Mouse (Mus musculus): ENCODE measurements around the gene Oscar. TPM values are rescaled to one million over a fixed set of nuclear protein-coding genes. Genes with fewer than 3 reads are reported as not detected.
"Not testable (repeated sequence)": the region's sequence is repeated elsewhere in the genome, so short reads cannot be mapped to it uniquely, and the experiment has no call there.

Oscar gene
- polyA plus RNA-seq, 1 experiment = 0.15 TPM

GRCm38 (mm10) chr7:3610437-3610836 lies 5.5 kb downstream of the Oscar start:
- WGBS = 6% methylated on average over 3 of the region's 3 CpGs
- TF ChIP-seq CTCF (IDR thresholded peaks at IDR 0.05; ENCODE audit: extremely low read depth, insufficient read depth, insufficient read length, insufficient replicate concordance) = no peak
- no peak for TF ChIP-seq POLR2A (IDR thresholded peaks at IDR 0.05; ENCODE audit: low read depth, low read length)
- Histone ChIP-seq H3K4me1 (ENCODE audit: control insufficient read depth, insufficient read depth, insufficient read length) (no peaks in the 10 kb centered on the region), H3K27ac (ENCODE audit: insufficient read depth, low read length) (no peak overlapping the region), H3K36me3 (ENCODE audit: control insufficient read depth, insufficient read depth, low read length) (no peaks in the 10 kb centered on the region), H3K27me3 (ENCODE audit: control insufficient read depth, insufficient read depth, low read length) (no peaks in the 10 kb centered on the region), H3K4me3 (ENCODE audit: extremely low read depth, insufficient read depth, insufficient read length) (no peak overlapping the region)
- DNase-seq (ENCODE audit: low read depth in 1 of 2, low spot score in 2 of 2) = no peak

DNA sequence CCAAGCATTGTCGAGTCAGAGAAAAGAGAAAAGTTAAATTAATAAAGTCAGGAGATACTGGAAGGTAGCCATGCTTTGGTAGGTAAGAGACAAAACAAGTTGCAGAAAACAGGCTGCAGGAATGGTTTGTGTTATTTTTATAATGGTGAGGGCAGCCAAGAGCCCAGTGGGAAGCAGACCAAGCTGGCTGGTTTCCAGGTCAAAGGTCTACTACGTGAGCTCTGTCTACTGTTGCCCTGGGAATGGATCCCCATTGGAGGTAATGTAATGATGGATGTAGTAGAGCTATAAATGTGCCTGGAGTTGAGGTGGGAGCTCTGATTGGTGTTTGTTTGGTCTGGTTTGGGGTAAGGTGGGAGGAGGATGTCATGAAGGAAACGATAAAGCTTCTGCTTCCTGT lies 6.9 kb downstream of the Oscar start:
- Histone ChIP-seq H3K36me3 (ENCODE audit: control insufficient read depth, insufficient read depth, low read length) (no peaks in the 10 kb centered on the region), H3K27ac (ENCODE audit: insufficient read depth, low read length) (no peak overlapping the region), H3K4me1 (ENCODE audit: control insufficient read depth, insufficient read depth, insufficient read length) (no peaks in the 10 kb centered on the region), H3K4me3 (ENCODE audit: extremely low read depth, insufficient read depth, insufficient read length) (no peak overlapping the region), H3K27me3 (ENCODE audit: control insufficient read depth, insufficient read depth, low read length) (no peaks in the 10 kb centered on the region)
- DNase-seq (ENCODE audit: low read depth in 1 of 2, low spot score in 2 of 2) = no peak
- WGBS = 49% methylated on average over 3 of the region's 3 CpGs
- TF ChIP-seq CTCF (IDR thresholded peaks at IDR 0.05; ENCODE audit: extremely low read depth, insufficient read depth, insufficient read length, insufficient replicate concordance) (no peak), POLR2A (IDR thresholded peaks at IDR 0.05; ENCODE audit: low read depth, low read length) (no peak)

- no peaks in the 10 kb centered on the region for H3K4me1 ChIP-seq (ENCODE audit: control insufficient read depth, insufficient read depth, insufficient read length)
- H3K27ac ChIP-seq (ENCODE audit: insufficient read depth, low read length) = no peak overlapping the region
- DNase-seq (ENCODE audit: low read depth in 1 of 2, low spot score in 2 of 2) = no peak
- 91% methylated on average over 3 of the region's 3 CpGs for WGBS
- no peak for TF ChIP-seq POLR2A (IDR thresholded peaks at IDR 0.05; ENCODE audit: low read depth, low read length)
- no peak for TF ChIP-seq CTCF (IDR thresholded peaks at IDR 0.05; ENCODE audit: extremely low read depth, insufficient read depth, insufficient read length, insufficient replicate concordance)
- H3K36me3 ChIP-seq (ENCODE audit: control insufficient read depth, insufficient read depth, low read length) = no peaks in the 10 kb centered on the region
- H3K4me3 ChIP-seq (ENCODE audit: extremely low read depth, insufficient read depth, insufficient read length) = no peak overlapping the region
- H3K27me3 ChIP-seq (ENCODE audit: control insufficient read depth, insufficient read depth, low read length) = no peaks in the 10 kb centered on the region
Observed at GRCm38 (mm10) chr7:3608668-3609067, 7.3 kb downstream of the Oscar start.

- DNase-seq (ENCODE audit: low read depth in 1 of 2, low spot score in 2 of 2) = no peak
- 81% methylated on average over 6 of the region's 6 CpGs for WGBS
- no peaks in the 10 kb centered on the region for H3K27me3 ChIP-seq (ENCODE audit: control insufficient read depth, insufficient read depth, low read length)
- no peaks in the 10 kb centered on the region for H3K36me3 ChIP-seq (ENCODE audit: control insufficient read depth, insufficient read depth, low read length)
- H3K27ac ChIP-seq (ENCODE audit: insufficient read depth, low read length) = no peak overlapping the region
- H3K4me3 ChIP-seq (ENCODE audit: extremely low read depth, insufficient read depth, insufficient read length) = no peak overlapping the region
- TF ChIP-seq POLR2A (IDR thresholded peaks at IDR 0.05; ENCODE audit: low read depth, low read length) (no peak), CTCF (IDR thresholded peaks at IDR 0.05; ENCODE audit: extremely low read depth, insufficient read depth, insufficient read length, insufficient replicate concordance) (no peak)
- H3K4me1 ChIP-seq (ENCODE audit: control insufficient read depth, insufficient read depth, insufficient read length) = no peaks in the 10 kb centered on the region
Observed at GRCm38 (mm10) chr7:3607391-3607790, 8.6 kb downstream of the Oscar start.

DNA sequence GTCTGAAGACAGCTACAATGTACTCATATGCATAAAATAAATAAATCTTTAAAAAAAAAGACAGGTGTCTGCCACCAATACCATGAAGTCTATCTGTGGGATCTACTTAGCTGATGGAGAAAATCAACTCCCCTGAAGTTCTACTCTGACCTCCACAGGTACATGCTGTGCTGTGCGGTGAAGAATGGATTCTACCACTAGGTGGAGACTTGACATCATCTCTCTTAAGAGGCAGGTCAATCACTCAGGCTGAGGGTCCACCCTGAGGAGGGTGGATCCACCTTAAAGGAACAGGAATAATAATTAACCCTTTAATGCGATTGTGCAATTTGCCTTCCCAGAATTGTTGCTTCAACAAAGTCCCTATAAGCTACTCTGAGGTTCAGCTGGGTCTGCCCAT lies 9.2 kb downstream of the Oscar start:
- TF ChIP-seq POLR2A (IDR thresholded peaks at IDR 0.05; ENCODE audit: low read depth, low read length) = no peak
- peak; percentile 30; the same call in 1 of the 2 replicates for TF ChIP-seq CTCF (IDR thresholded peaks at IDR 0.05; ENCODE audit: extremely low read depth, insufficient read depth, insufficient read length, insufficient replicate concordance)
- H3K4me3 ChIP-seq (ENCODE audit: extremely low read depth, insufficient read depth, insufficient read length) = no peak overlapping the region
- no peak for DNase-seq (ENCODE audit: low read depth in 1 of 2, low spot score in 2 of 2)
- no peaks in the 10 kb centered on the region for H3K36me3 ChIP-seq (ENCODE audit: control insufficient read depth, insufficient read depth, low read length)
- H3K4me1 ChIP-seq (ENCODE audit: control insufficient read depth, insufficient read depth, insufficient read length) = no peaks in the 10 kb centered on the region
- 19% methylated on average over 2 of the region's 2 CpGs for WGBS
- no peaks in the 10 kb centered on the region for H3K27me3 ChIP-seq (ENCODE audit: control insufficient read depth, insufficient read depth, low read length)
- H3K27ac ChIP-seq (ENCODE audit: insufficient read depth, low read length) = no peak overlapping the region

DNA sequence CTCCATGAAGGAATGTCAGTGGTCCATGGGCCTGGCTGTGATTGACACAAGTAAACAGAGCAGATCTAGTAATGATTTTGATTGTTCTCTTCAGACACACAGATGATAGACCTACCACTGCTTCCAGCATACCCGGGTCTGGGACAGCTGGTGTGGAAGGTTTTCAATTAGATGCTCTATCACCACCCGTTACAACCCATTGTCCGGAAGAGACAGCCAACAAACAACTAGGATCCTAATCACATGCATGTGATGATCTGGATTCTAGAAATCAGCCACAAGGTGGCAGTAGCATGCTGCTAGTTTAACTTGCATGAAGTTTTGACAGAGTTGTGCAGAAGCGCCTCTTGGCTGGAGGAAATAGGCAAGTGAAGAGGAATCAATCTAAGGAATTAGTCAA lies 14.8 kb downstream of the Oscar start:
- 7% methylated on average over 4 of the region's 4 CpGs for WGBS
- TF ChIP-seq CTCF (IDR thresholded peaks at IDR 0.05; ENCODE audit: extremely low read depth, insufficient read depth, insufficient read length, insufficient replicate concordance) = peak; percentile 32; the same call in 1 of the 2 replicates
- no peak for TF ChIP-seq POLR2A (IDR thresholded peaks at IDR 0.05; ENCODE audit: low read depth, low read length)
- Histone ChIP-seq H3K27ac (ENCODE audit: insufficient read depth, low read length) (no peak overlapping the region), H3K36me3 (ENCODE audit: control insufficient read depth, insufficient read depth, low read length) (no peaks in the 10 kb centered on the region), H3K27me3 (ENCODE audit: control insufficient read depth, insufficient read depth, low read length) (no peaks in the 10 kb centered on the region), H3K4me1 (ENCODE audit: control insufficient read depth, insufficient read depth, insufficient read length) (no peaks in the 10 kb centered on the region), H3K4me3 (ENCODE audit: extremely low read depth, insufficient read depth, insufficient read length) (no peak overlapping the region)
- DNase-seq (ENCODE audit: low read depth in 1 of 2, low spot score in 2 of 2) = peak; percentile 50 to 56

DNA sequence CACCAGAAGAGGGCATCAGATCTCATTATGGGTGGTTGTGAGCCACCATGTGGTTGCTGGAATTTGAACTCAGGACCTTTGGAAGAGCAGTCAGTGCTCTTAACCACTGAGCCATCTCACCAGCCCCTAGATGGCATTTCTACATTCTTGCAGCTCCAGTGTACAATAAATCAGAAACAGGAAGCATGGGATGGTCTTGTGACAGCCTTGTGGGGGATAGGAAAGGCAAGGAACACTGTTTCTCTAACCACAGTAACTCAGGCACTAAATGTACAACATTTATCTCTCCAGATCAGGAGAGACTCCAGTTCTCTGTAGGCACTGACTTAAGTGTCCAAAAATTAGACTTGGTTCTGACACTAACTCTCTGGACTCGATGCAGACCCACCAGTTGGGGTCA lies 18.2 kb downstream of the Oscar start:
- not testable (repeated sequence) for H3K36me3 ChIP-seq (ENCODE audit: control insufficient read depth, insufficient read depth, low read length); H3K27me3 ChIP-seq (ENCODE audit: control insufficient read depth, insufficient read depth, low read length); DNase-seq (ENCODE audit: low read depth in 1 of 2, low spot score in 2 of 2); H3K4me1 ChIP-seq (ENCODE audit: control insufficient read depth, insufficient read depth, insufficient read length); H3K4me3 ChIP-seq (ENCODE audit: extremely low read depth, insufficient read depth, insufficient read length); H3K27ac ChIP-seq (ENCODE audit: insufficient read depth, low read length)
- WGBS = 3% methylated on average over 1 of the region's 1 CpGs

Data from spleen, adult 2 months (tissue).